Mouse (Mus musculus) MEL (cell line): ENCODE measurements around the gene Sprr2f. TPM values are rescaled to one million over a fixed set of nuclear protein-coding genes. Genes with fewer than 3 reads are reported as not detected.

ENCODE experiments used
- DNase-seq: peaks from one replicate; pipeline ENCODE4 v3.0.0; 2011; ENCODE audit warnings: low read depth, low spot score
- H3K27ac ChIP-seq: 2 replicates; pipeline ENCODE4 v1.5.1; 2012; ENCODE audit warnings: low read depth, mild to moderate bottlenecking, control low read depth, low read length, moderate library complexity; ENCODE audit not compliant: control insufficient read depth
- H3K27me3 ChIP-seq, 2 experiments: fragments of 150-350 bp in 1 of 2; sonication (generic) in 1 of 2; 2 replicates each; pipeline ENCODE4 v1.6.1; 2012; ENCODE audit warnings: low read length in 2 of 2, mild to moderate bottlenecking in 2 of 2, improper control_type of control experiment in 1 of 2, moderate library complexity in 1 of 2; ENCODE audit not compliant: insufficient read depth in 2 of 2, control insufficient read depth in 1 of 2
- H3K36me3 ChIP-seq, 2 experiments: 2 replicates each; pipeline ENCODE4 v1.6.1; 2012 to 2014; ENCODE audit warnings: low read length in 2 of 2, improper control_type of control experiment in 1 of 2, inconsistent platforms in 1 of 2, mild to moderate bottlenecking in 1 of 2; ENCODE audit not compliant: insufficient read depth in 2 of 2, control insufficient read depth in 1 of 2
- H3K4me1 ChIP-seq, 2 experiments: fragments of 150-350 bp in 1 of 2; sonication (generic) in 1 of 2; 2 replicates each; pipeline ENCODE4 v1.6.1; 2012; ENCODE audit warnings: low read length in 2 of 2, improper control_type of control experiment in 1 of 2, mild to moderate bottlenecking in 1 of 2; ENCODE audit not compliant: insufficient read depth in 2 of 2, control insufficient read depth in 1 of 2
- H3K4me3 ChIP-seq, 2 experiments: fragments of 150-350 bp in 1 of 2; sonication (generic) in 1 of 2; 2 replicates each; pipeline ENCODE4 v1.5.1; 2012; ENCODE audit warnings: low read depth in 2 of 2, low read length in 2 of 2, mild to moderate bottlenecking in 2 of 2, moderate library complexity in 2 of 2, control low read depth in 1 of 2, improper control_type of control experiment in 1 of 2; ENCODE audit not compliant: control insufficient read depth in 1 of 2, insufficient read depth in 1 of 2
- H3K79me2 ChIP-seq: 2 replicates; pipeline ENCODE4 v1.6.1; 2012; ENCODE audit warnings: mild to moderate bottlenecking, low read length, moderate library complexity; ENCODE audit not compliant: control insufficient read depth, poor library complexity, insufficient read depth
- H3K9ac ChIP-seq: 2 replicates; pipeline ENCODE4 v1.6.1; 2012; ENCODE audit warnings: low read depth, mild to moderate bottlenecking, control low read depth, low read length, moderate library complexity; ENCODE audit not compliant: control insufficient read depth, poor library complexity, severe bottlenecking
- H3K9me3 ChIP-seq: fragments of 150-350 bp; sonication (generic); replicated peaks from 2 replicates; pipeline ENCODE4 v1.6.1; 2012; ENCODE audit warnings: mild to moderate bottlenecking, low read length, improper control_type of control experiment, moderate library complexity; ENCODE audit not compliant: insufficient read depth
- CHD2 ChIP-seq: IDR thresholded peaks from 2 replicates; pipeline ENCODE4 v1.6.1; 2011; ENCODE audit warnings: low read length, improper control_type of control experiment
- CTCF ChIP-seq, 3 experiments: IDR thresholded peaks in 2 of 3; conservative IDR thresholded peaks in 1 of 3; 2 replicates each; pipeline ENCODE4 v1.5.1; 2011 to 2012; ENCODE audit warnings: low read length in 3 of 3, low read depth in 2 of 3, mild to moderate bottlenecking in 2 of 3, improper control_type of control experiment in 1 of 3, inconsistent platforms in 1 of 3, mixed read lengths in 1 of 3, moderate library complexity in 1 of 3; ENCODE audit not compliant: control insufficient read depth in 1 of 3, insufficient read depth in 1 of 3, poor library complexity in 1 of 3, severe bottlenecking in 1 of 3
- E2F4 ChIP-seq: IDR thresholded peaks from 2 replicates; pipeline ENCODE4 v1.6.1; 2011; ENCODE audit warnings: low read depth, low read length, improper control_type of control experiment, borderline replicate concordance
- ELF1 ChIP-seq: IDR thresholded peaks from 2 replicates; pipeline ENCODE4 v1.6.1; 2014; ENCODE audit warnings: low read depth, mild to moderate bottlenecking, inconsistent platforms, low read length, improper control_type of control experiment, moderate library complexity
- EP300 ChIP-seq, 2 experiments: IDR thresholded peaks; 2 replicates each; pipeline ENCODE4 v1.6.1; 2011; ENCODE audit warnings: improper control_type of control experiment in 2 of 2, low read length in 2 of 2, low read depth in 1 of 2, mild to moderate bottlenecking in 1 of 2
- ETS1 ChIP-seq: IDR thresholded peaks from 2 replicates; pipeline ENCODE4 v1.6.1; 2012; ENCODE audit warnings: low read depth, mild to moderate bottlenecking, inconsistent platforms, low read length, improper control_type of control experiment, moderate library complexity
- GATA1 ChIP-seq: IDR thresholded peaks from 2 replicates; pipeline ENCODE4 v1.6.1; 2011; ENCODE audit warnings: low read depth, low read length, improper control_type of control experiment
- HCFC1 ChIP-seq: IDR thresholded peaks from 2 replicates; pipeline ENCODE4 v1.6.1; 2012; ENCODE audit warnings: low read depth, mild to moderate bottlenecking, inconsistent platforms, low read length, improper control_type of control experiment, moderate library complexity
- KAT2A ChIP-seq: conservative IDR thresholded peaks from 2 replicates; pipeline ENCODE4 v1.6.1; 2012; ENCODE audit warnings: low read depth, low read length, improper control_type of control experiment, inconsistent platforms
- MAFK ChIP-seq: IDR thresholded peaks from 2 replicates; pipeline ENCODE4 v1.6.1; 2011; ENCODE audit warnings: low read depth, mild to moderate bottlenecking, low read length, improper control_type of control experiment, borderline replicate concordance
- MAX ChIP-seq: IDR thresholded peaks from 2 replicates; pipeline ENCODE4 v1.6.1; 2011; ENCODE audit warnings: low read length, improper control_type of control experiment
- MAZ ChIP-seq: IDR thresholded peaks from 2 replicates; pipeline ENCODE4 v1.6.1; 2012; ENCODE audit warnings: low read depth, mild to moderate bottlenecking, inconsistent platforms, low read length, improper control_type of control experiment
- POLR2A ChIP-seq, 2 experiments: IDR thresholded peaks; 2 replicates each; pipeline ENCODE4 v1.6.1; 2011 to 2012; ENCODE audit warnings: low read length in 2 of 2, mild to moderate bottlenecking in 2 of 2, control low read depth in 1 of 2, improper control_type of control experiment in 1 of 2, low read depth in 1 of 2, moderate library complexity in 1 of 2; ENCODE audit not compliant: control insufficient read depth in 1 of 2, insufficient read depth in 1 of 2, poor library complexity in 1 of 2
- POLR2AphosphoS2 ChIP-seq: IDR thresholded peaks from 2 replicates; pipeline ENCODE4 v1.6.1; 2011; ENCODE audit warnings: low read length, improper control_type of control experiment
- POLR2AphosphoS5 ChIP-seq: IDR thresholded peaks from 2 replicates; pipeline ENCODE4 v1.6.1; 2012; ENCODE audit warnings: low read depth, borderline replicate concordance, mild to moderate bottlenecking, inconsistent platforms, low read length, moderate library complexity, mixed read lengths
- RAD21 ChIP-seq: IDR thresholded peaks from 2 replicates; pipeline ENCODE4 v1.6.1; 2011; ENCODE audit warnings: mild to moderate bottlenecking, low read depth, low read length, improper control_type of control experiment
- RCOR1 ChIP-seq: IDR thresholded peaks from 2 replicates; pipeline ENCODE4 v1.6.1; 2012; ENCODE audit warnings: low read depth, mild to moderate bottlenecking, inconsistent platforms, low read length, improper control_type of control experiment
- SIN3A ChIP-seq: IDR thresholded peaks from 2 replicates; pipeline ENCODE4 v1.6.1; 2012; ENCODE audit warnings: low read length, improper control_type of control experiment, inconsistent platforms
- TAL1 ChIP-seq: IDR thresholded peaks from 2 replicates; pipeline ENCODE4 v1.6.1; 2012; ENCODE audit warnings: mild to moderate bottlenecking, inconsistent platforms, low read length, moderate library complexity, mixed read lengths
- TCF12 ChIP-seq: IDR thresholded peaks from 2 replicates; pipeline ENCODE4 v1.6.1; 2014; ENCODE audit warnings: low read depth, mild to moderate bottlenecking, inconsistent platforms, low read length, improper control_type of control experiment, moderate library complexity
- USF1 ChIP-seq: IDR thresholded peaks from 2 replicates; pipeline ENCODE4 v1.6.1; 2014; ENCODE audit warnings: low read depth, mild to moderate bottlenecking, inconsistent platforms, low read length, improper control_type of control experiment, moderate library complexity
- USF2 ChIP-seq, 2 experiments: IDR thresholded peaks; 2 replicates each; pipeline ENCODE4 v1.6.1; 2011 to 2012; ENCODE audit warnings: improper control_type of control experiment in 2 of 2, low read length in 2 of 2, borderline replicate concordance in 1 of 2, inconsistent platforms in 1 of 2, low read depth in 1 of 2, mild to moderate bottlenecking in 1 of 2; ENCODE audit not compliant: insufficient read depth in 1 of 2
- ZKSCAN1 ChIP-seq: IDR thresholded peaks from 2 replicates; pipeline ENCODE4 v1.6.1; 2012; ENCODE audit warnings: low read depth, mild to moderate bottlenecking, inconsistent platforms, low read length, improper control_type of control experiment, moderate library complexity
- ZMIZ1 ChIP-seq: IDR thresholded peaks from 2 replicates; pipeline ENCODE4 v1.6.1; 2012; ENCODE audit warnings: low read depth, mild to moderate bottlenecking, inconsistent platforms, low read length, improper control_type of control experiment, moderate library complexity
- ZNF384 ChIP-seq: IDR thresholded peaks from 2 replicates; pipeline ENCODE4 v1.6.1; 2012; ENCODE audit warnings: low read depth, mild to moderate bottlenecking, inconsistent platforms, low read length, improper control_type of control experiment
- polyA plus RNA-seq, 2 experiments: library from polyadenylated mRNA; stranded (reverse) in 1 of 2; unstranded in 1 of 2; fragments of >175 nt in 1 of 2; fragments of >200 nt in 1 of 2; gene quantifications; 2 replicates each; pipeline versions ENCODE4 v1.2.1 to v1.2.4; 2012; ENCODE audit warnings: low replicate concordance in 2 of 2, low read depth in 1 of 2; ENCODE audit not compliant: insufficient read length in 2 of 2, insufficient read depth in 1 of 2, missing spikeins in 1 of 2
- total RNA-seq: library from RNA; depleted of rRNA; stranded (reverse); fragments of 300-350 nt; gene quantifications from 2 replicates; pipeline ENCODE4 v1.2.3, GENCODE M21; 2012

Gene Sprr2f
- total and polyA plus RNA-seq, 3 experiments = not detected

GRCm38 (mm10) chr3:92336278-92336677 lies 28.7 kb upstream of the Sprr2f start:
- no peak overlapping the region for H3K9ac ChIP-seq
- H3K36me3 ChIP-seq = no peaks in the 10 kb centered on the region
- no peak overlapping the region for H3K27ac ChIP-seq
- TF ChIP-seq GATA1 = no peak
- no peak for TF ChIP-seq POLR2AphosphoS2
- no peak for TF ChIP-seq SIN3A
- TF ChIP-seq ZNF384 = no peak
- no peaks in the 10 kb centered on the region for H3K79me2 ChIP-seq
- DNase-seq = no peak
- no peak overlapping the region for H3K4me3 ChIP-seq
- no peaks in the 10 kb centered on the region for H3K9me3 ChIP-seq
- no peaks in the 10 kb centered on the region for H3K4me1 ChIP-seq
- H3K27me3 ChIP-seq = no peaks in the 10 kb centered on the region

GRCm38 (mm10) chr3:92338840-92339239 lies 26.1 kb upstream of the Sprr2f start, which contains the start of gene Sprr2d:
Gene Sprr2d, plus strand, starts transcription at chr3:92339140.
- Histone ChIP-seq H3K36me3 (no peaks in the 10 kb centered on the region), H3K79me2 (no peaks in the 10 kb centered on the region), H3K4me3 (no peak within 1 kb of the TSS), H3K27me3 (no peaks in the 10 kb centered on the region)
- TF ChIP-seq MAZ (no peak), USF1 (no peak), ETS1 (no peak), KAT2A (no peak), EP300 (IDR thresholded peaks at IDR 0.05; ENCODE audit: low read depth in 1 of 2, low read length in 2 of 2) (no peak), E2F4 (no peak), ZMIZ1 (no peak), MAX (no peak), POLR2AphosphoS5 (no peak), POLR2A (IDR thresholded peaks at IDR 0.05; ENCODE audit: control insufficient read depth in 1 of 2, insufficient read depth in 1 of 2, low read depth in 1 of 2, low read length in 2 of 2, poor library complexity in 1 of 2) (no peak), ELF1 (no peak), CHD2 (no peak), ZKSCAN1 (no peak)
- TF ChIP-seq, all 39 proteins: peak for 0
- Histone ChIP-seq H3K4me1 (no peaks in the 10 kb centered on the region), H3K27ac (no peak within 1 kb of the TSS), H3K9me3 (no peaks in the 10 kb centered on the region), H3K9ac (no peak within 1 kb of the TSS)
- no peak for DNase-seq

GRCm38 (mm10) chr3:92351843-92352242 lies 13.1 kb upstream of the Sprr2f start, which contains the start of gene Sprr2e:
Gene Sprr2e, plus strand, starts transcription at chr3:92352143.
- Histone ChIP-seq H3K79me2 (no peaks in the 10 kb centered on the region), H3K4me1 (no peaks in the 10 kb centered on the region), H3K9me3 (no peaks in the 10 kb centered on the region), H3K27ac (no peak within 1 kb of the TSS), H3K4me3 (no peak within 1 kb of the TSS), H3K27me3 (no peaks in the 10 kb centered on the region), H3K9ac (no peak within 1 kb of the TSS), H3K36me3 (no peaks in the 10 kb centered on the region)
- no peak for DNase-seq
- TF ChIP-seq USF2 (IDR thresholded peaks at IDR 0.05; ENCODE audit: borderline replicate concordance in 1 of 2, insufficient read depth in 1 of 2, low read depth in 1 of 2, low read length in 2 of 2) = no peak
- no peak for TF ChIP-seq RAD21
- TF ChIP-seq POLR2AphosphoS2 = no peak
- TF ChIP-seq E2F4 = no peak
- TF ChIP-seq MAX = no peak
- TF ChIP-seq HCFC1 = no peak
- no peak for TF ChIP-seq USF1
- TF ChIP-seq MAFK = no peak
- no peak for TF ChIP-seq POLR2AphosphoS5
- no peak for TF ChIP-seq TCF12
- TF ChIP-seq CTCF (IDR thresholded peaks at IDR 0.05 in 2 of 3, conservative IDR thresholded peaks at IDR 0.05 in 1 of 3; ENCODE audit: control insufficient read depth in 1 of 3, insufficient read depth in 1 of 3, low read depth in 2 of 3, low read length in 3 of 3, poor library complexity in 1 of 3, severe bottlenecking in 1 of 3) = no peak
- no peak for TF ChIP-seq ZKSCAN1
- TF ChIP-seq RCOR1 = no peak
- TF ChIP-seq TAL1 = no peak
- TF ChIP-seq ELF1 = no peak
- no peak for TF ChIP-seq KAT2A
